Comparison of ENCODE assay signal across 7 mouse cellular contexts in the genomic region with DNA sequence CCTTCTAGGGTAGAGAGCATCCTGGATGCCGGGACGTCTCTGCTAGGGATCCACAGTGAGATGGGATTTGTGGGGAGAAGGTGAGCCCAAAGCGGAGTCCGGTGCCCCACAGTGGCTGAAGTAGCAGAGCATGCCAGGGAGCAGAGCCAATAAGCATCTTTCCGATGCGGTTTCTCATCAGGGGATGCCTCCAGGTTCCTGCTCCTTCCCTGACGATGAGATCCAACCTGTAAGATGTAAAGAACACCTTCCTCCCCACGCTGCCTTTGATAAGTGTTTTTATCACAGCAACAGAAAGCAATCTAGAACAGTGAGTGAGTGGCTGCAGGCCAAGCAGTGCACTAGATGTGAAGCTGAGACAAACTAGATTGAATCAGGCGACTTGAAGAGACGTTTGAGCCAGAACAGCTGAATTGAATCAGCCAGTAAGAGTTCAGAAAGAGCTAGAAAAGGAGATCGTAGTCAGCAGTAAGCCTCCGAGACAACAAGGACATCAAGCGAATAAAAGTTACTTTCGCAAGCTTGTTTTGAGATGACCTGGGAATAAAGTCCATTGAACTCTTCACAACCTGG. TPM values are rescaled to one million over a fixed set of nuclear protein-coding genes. Genes with fewer than 3 reads are reported as not detected.
DNase-seq lines count a peak whose midpoint lies in the region; ATAC-seq and TF ChIP-seq lines count a peak whose summit lies in the region.

No protein-coding gene starts in this region.

- peak; percentile 4; the same call in 1 of the 2 replicates for ATAC-seq in erythroblast, adult 5-6 weeks (replicated peaks; ENCODE audit: low FRiP score, poor library complexity, severe bottlenecking)
- ATAC-seq in intestine, embryonic 15.5 days: peak; percentile 13

- no peak for TF ChIP-seq POLR2A in thymus, adult 2 months (IDR thresholded peaks at IDR 0.05; ENCODE audit: control insufficient read depth, extremely low read depth, insufficient read depth, low read length, poor library complexity)

- peak overlapping the region; percentile 53 for H3K4me3 ChIP-seq in thymus, adult 2 months (ENCODE audit: control insufficient read depth, insufficient read depth, low read length)
- H3K4me3 ChIP-seq in intestine, embryonic 15.5 days (replicated peaks): peak overlapping the region; percentile 62
- peak overlapping the region; percentile 96 for H3K4me3 ChIP-seq in midbrain, embryonic 10.5 days

- 0 out of 2 replicates have a peak, but pooled peaks cover 3% of the 10 kb centered on the region for H3K36me3 ChIP-seq in thymus, adult 2 months (ENCODE audit: control insufficient read depth, insufficient read depth, low read length)
- peaks cover 15% of the 10 kb centered on the region for H3K36me3 ChIP-seq in intestine, embryonic 15.5 days
- peaks cover 30% of the 10 kb centered on the region for H3K36me3 ChIP-seq in midbrain, embryonic 10.5 days

- H3K4me1 ChIP-seq in thymus, adult 2 months (replicated peaks; ENCODE audit: control insufficient read depth, insufficient read depth, low read length): peaks cover 32% of the 10 kb centered on the region
- H3K4me1 ChIP-seq in intestine, embryonic 15.5 days (replicated peaks): peaks cover 17% of the 10 kb centered on the region
- H3K4me1 ChIP-seq in midbrain, embryonic 10.5 days: peaks cover 31% of the 10 kb centered on the region

- H3K27me3 ChIP-seq in thymus, adult 2 months (ENCODE audit: control insufficient read depth, insufficient read depth, low read length): no peaks in the 10 kb centered on the region
- H3K27me3 ChIP-seq in intestine, embryonic 15.5 days (replicated peaks): no peaks in the 10 kb centered on the region
- H3K27me3 ChIP-seq in midbrain, embryonic 10.5 days (ENCODE audit: low read depth, poor library complexity, severe bottlenecking): peaks cover 1% of the 10 kb centered on the region

- no peaks in the 10 kb centered on the region for H3K9me3 ChIP-seq in intestine, embryonic 15.5 days
- no peaks in the 10 kb centered on the region for H3K9me3 ChIP-seq in midbrain, embryonic 10.5 days (replicated peaks)

- peak; percentile 31 for DNase-seq in thymus, adult 2 months
- no peak for DNase-seq in thymus, postnatal 25 days
- no peak for DNase-seq in midbrain, embryonic 10.5 days (ENCODE audit: low spot score)
- DNase-seq in urinary bladder, adult 2 months (ENCODE audit: low spot score): no peak
- DNase-seq in ovary, postnatal 36 days (ENCODE audit: low spot score): no peak

- H3K27ac ChIP-seq in thymus, adult 2 months (ENCODE audit: control insufficient read depth, insufficient read depth, low read length): peak overlapping the region; percentile 80
- peak overlapping the region; percentile 63 for H3K27ac ChIP-seq in intestine, embryonic 15.5 days
- peak overlapping the region; percentile 88 for H3K27ac ChIP-seq in midbrain, embryonic 10.5 days (replicated peaks)

- peak overlapping the region; percentile 66 for H3K9ac ChIP-seq in intestine, embryonic 15.5 days

- 64% methylated on average over 14 of the region's 14 CpGs for WGBS in thymus, adult 2 months
- 37% methylated on average over 14 of the region's 14 CpGs for WGBS in intestine, embryonic 15.5 days
- 50% methylated on average over 14 of the region's 14 CpGs for WGBS in midbrain, embryonic 10.5 days

- no peak for TF ChIP-seq CTCF in thymus, adult 2 months (IDR thresholded peaks at IDR 0.05; ENCODE audit: borderline replicate concordance, control insufficient read depth, extremely low read depth, insufficient read depth, low read length, poor library complexity)

- peak overlapping the region; percentile 89 for H3K4me2 ChIP-seq in intestine, embryonic 15.5 days (replicated peaks)

RNA-seq across cellular contexts. Expression of a gene that starts 0.9 kb away (rescaled TPM):
- polyA plus RNA-seq in thymus, adult 2 months (2012; rRNA removed): 49.1 and 52.4 TPM in 2 replicates
- 4.2 and 6.5 TPM in 2 replicates for total RNA-seq in erythroblast, adult 5-6 weeks (2015; ENCODE audit: low replicate concordance)
- 7.1 and 12.4 TPM in 2 replicates for total RNA-seq in erythroblast, adult 5-6 weeks (2017; ENCODE audit: low replicate concordance)
- 39.1 and 40.3 TPM in 2 replicates for polyA plus RNA-seq in intestine, embryonic 15.5 days (2015; fragmentation: Nextera tagmentation; extraction: Ambion mirVana)
- polyA plus RNA-seq in midbrain, embryonic 10.5 days (2016; fragmentation: Nextera tagmentation; extraction: Ambion mirVana): 42.3 and 45.2 TPM in 2 replicates
- 55.5 and 59.5 TPM in 2 replicates for polyA plus RNA-seq in urinary bladder, adult 2 months (2012; rRNA removed)

RNA-seq across cellular contexts. Expression of a gene that starts 13.6 kb away (rescaled TPM):
- 304 and 334 TPM in 2 replicates for polyA plus RNA-seq in thymus, adult 2 months (2012; rRNA removed)
- total RNA-seq in erythroblast, adult 5-6 weeks (2015; ENCODE audit: low replicate concordance): 74.2 and 79.6 TPM in 2 replicates
- total RNA-seq in erythroblast, adult 5-6 weeks (2017; ENCODE audit: low replicate concordance): 51.4 and 55.8 TPM in 2 replicates
- 3.2 and 3.7 TPM in 2 replicates for polyA plus RNA-seq in intestine, embryonic 15.5 days (2015; fragmentation: Nextera tagmentation; extraction: Ambion mirVana)
- 0.84 and 1.2 TPM in 2 replicates for polyA plus RNA-seq in midbrain, embryonic 10.5 days (2016; fragmentation: Nextera tagmentation; extraction: Ambion mirVana)
- polyA plus RNA-seq in urinary bladder, adult 2 months (2012; rRNA removed): 16.7 and 19.2 TPM in 2 replicates

Comparison
In these comparisons a context has a peak if more than half of its experiments do, and no peak if none do; other contexts are left out.
1. RNA of a gene that starts 13.6 kb away (polyA plus RNA-seq): 304 to 334 TPM in thymus, adult 2 months; 16.7 to 19.2 TPM in urinary bladder, adult 2 months, 3.2 to 3.7 TPM in intestine, embryonic 15.5 days and 0.84 to 1.2 TPM in midbrain, embryonic 10.5 days; every median in the first group is over 10 times any median in the second.
2. Peak in every context shown above with its lines, with median percentiles within 50 percentile points of each other: H3K27ac ChIP-seq and H3K4me3 ChIP-seq.